Mouse (Mus musculus) mouse embryonic stem cell (cell line): ENCODE measurements at regions not wholly inside any gene's neighbourhood (a gene's known extent, or its start where the extent isn't known, plus 50 kb on each side); places are given as distances from the start of the nearest gene placed in this dataset.

Source experiments
- in situ Hi-C, 2 experiments: fragments of 300-500 bp; cut with MboI; formaldehyde crosslinking; loops; 1 replicate in 1 of 2; 3 replicates in 1 of 2; pipeline ENCODE4 v1.14.3; 2019 to 2020; ENCODE audit warnings: low sequenced_read_pairs in 2 of 2, low pct_unique_long_range_greater_than_20kb in 1 of 2, mixed read lengths in 1 of 2; ENCODE audit not compliant: unreplicated experiment in 1 of 2

- in situ Hi-C loops, result no loop called here
Observed at GRCm38 (mm10) chr15:93919577-93919976, 323.9 kb upstream of the Prickle1 start.

- in situ Hi-C loops, result no loop called here
Observed at GRCm38 (mm10) chr15:93916856-93917255, 321.2 kb upstream of the Prickle1 start.

- in situ Hi-C loops, result no loop called here
Observed at GRCm38 (mm10) chr15:93913462-93913861, 317.8 kb upstream of the Prickle1 start.

GRCm38 (mm10) chr15:93913041-93913440 is 317.4 kb upstream of the Prickle1 start:
- in situ Hi-C loops, result no loop called here

GRCm38 (mm10) chr15:93910981-93911431 is 315.3 kb upstream of the Prickle1 start:
- in situ Hi-C loops, result no loop called here

GRCm38 (mm10) chr15:93910158-93910557 is 314.5 kb upstream of the Prickle1 start:
- in situ Hi-C loops, result no loop called here

- in situ Hi-C loops, result no loop called here
Observed at GRCm38 (mm10) chr15:93903671-93904603, 308.2 kb upstream of the Prickle1 start.

- in situ Hi-C loops, result no loop called here
Observed at GRCm38 (mm10) chr15:93882826-93883225, 287.1 kb upstream of the Prickle1 start.

GRCm38 (mm10) chr15:93881276-93881675 is 285.6 kb upstream of the Prickle1 start:
- in situ Hi-C loops, result no loop called here

- in situ Hi-C loops, result no loop called here
Observed at GRCm38 (mm10) chr15:93880302-93880701, 284.6 kb upstream of the Prickle1 start.

GRCm38 (mm10) chr15:93879006-93879405 is 283.3 kb upstream of the Prickle1 start:
- in situ Hi-C loops, result no loop called here

- in situ Hi-C loops, result no loop called here
Observed at GRCm38 (mm10) chr15:93876335-93876734, 280.6 kb upstream of the Prickle1 start.

GRCm38 (mm10) chr15:93875685-93876084 is 280.0 kb upstream of the Prickle1 start:
- in situ Hi-C loops, result no loop called here

GRCm38 (mm10) chr15:93874206-93874605 is 278.5 kb upstream of the Prickle1 start:
- in situ Hi-C loops, result no loop called here

GRCm38 (mm10) chr15:93857336-93857901 is 261.7 kb upstream of the Prickle1 start:
- in situ Hi-C loops, result no loop called here

GRCm38 (mm10) chr15:93853221-93853620 is 257.5 kb upstream of the Prickle1 start:
- in situ Hi-C loops, result no loop called here

- in situ Hi-C loops, result no loop called here
Observed at GRCm38 (mm10) chr15:93852126-93852525, 256.4 kb upstream of the Prickle1 start.

GRCm38 (mm10) chr15:93850388-93850787 is 254.7 kb upstream of the Prickle1 start:
- in situ Hi-C loops, result no loop called here

- in situ Hi-C loops, result no loop called here
Observed at GRCm38 (mm10) chr15:93848830-93849229, 253.1 kb upstream of the Prickle1 start.

GRCm38 (mm10) chr15:93846797-93847196 is 251.1 kb upstream of the Prickle1 start:
- in situ Hi-C loops, result no loop called here
